Mouse (Mus musculus) retina, postnatal 1 day (tissue): ENCODE measurements at regions not wholly inside any gene's neighbourhood (a gene's known extent, or its start where the extent isn't known, plus 50 kb on each side); places are given as distances from the start of the nearest gene placed in this dataset.
A peak's percentile ranks its signal among the peaks of the same experiment; 100 is the strongest.

ENCODE experiments used
- DNase-seq: peaks from one replicate; pipeline ENCODE4 v3.0.0-alpha.2; 2012

DNA sequence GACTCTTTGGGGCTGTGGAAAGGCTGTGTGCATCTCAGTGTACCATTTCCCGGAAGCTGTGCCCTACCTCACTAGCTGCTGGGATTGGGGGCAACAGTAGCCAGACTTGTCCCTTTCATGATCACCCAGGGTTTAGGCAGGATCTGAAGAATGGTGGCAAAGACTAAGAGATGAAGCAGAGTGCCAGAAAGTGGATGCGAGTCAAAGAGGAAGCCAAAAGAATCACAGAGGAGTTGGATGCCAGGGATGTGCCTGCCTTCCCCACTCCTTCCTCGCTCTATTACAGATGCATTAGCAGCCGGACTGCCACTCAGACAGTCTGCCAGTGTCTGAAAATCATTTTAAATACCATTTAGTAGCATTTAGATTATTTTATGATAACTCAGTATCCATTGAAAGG is 271.5 kb upstream of the Slc24a2 start:
- no peak for DNase-seq

DNA sequence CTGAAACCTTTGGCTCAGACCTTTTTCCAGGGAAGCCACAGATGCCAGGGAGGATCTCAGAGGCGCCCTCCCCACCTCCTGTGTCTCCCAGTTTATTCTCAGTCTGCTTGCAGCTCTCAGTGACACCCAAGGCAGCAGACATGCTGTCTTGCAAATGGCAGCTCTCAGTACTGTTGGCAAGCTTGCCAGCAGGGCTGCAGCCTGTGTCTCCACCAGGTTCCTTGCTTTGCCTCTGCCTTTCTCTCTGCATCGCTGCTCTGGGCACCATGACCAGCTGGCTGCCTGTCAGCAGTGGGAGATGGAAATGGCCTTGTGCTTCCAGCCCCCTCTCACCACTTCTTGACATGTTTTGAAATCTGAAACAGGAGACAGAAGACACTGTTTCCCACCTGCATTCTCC is 270.2 kb upstream of the Slc24a2 start:
- no peak for DNase-seq

DNA sequence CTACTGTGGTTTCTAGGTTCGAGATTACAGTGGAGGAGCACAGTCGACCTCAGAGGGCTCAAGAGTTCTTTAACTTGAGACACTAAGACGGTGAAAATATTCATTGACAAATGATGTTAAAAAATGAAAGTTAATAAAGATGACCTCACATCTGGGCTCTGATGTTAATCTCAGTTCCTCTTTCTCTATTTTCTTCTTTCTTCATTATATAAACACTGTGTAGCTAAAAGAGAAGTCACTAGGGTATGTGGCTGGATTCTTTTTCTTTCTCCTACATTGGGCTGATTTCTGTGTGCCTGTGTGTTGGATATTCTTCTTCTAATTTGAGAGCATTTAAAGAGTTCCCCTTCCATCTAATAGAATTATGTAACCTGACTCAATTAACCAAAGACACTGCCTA is 257.5 kb upstream of the Slc24a2 start:
- DNase-seq, result no peak

DNA sequence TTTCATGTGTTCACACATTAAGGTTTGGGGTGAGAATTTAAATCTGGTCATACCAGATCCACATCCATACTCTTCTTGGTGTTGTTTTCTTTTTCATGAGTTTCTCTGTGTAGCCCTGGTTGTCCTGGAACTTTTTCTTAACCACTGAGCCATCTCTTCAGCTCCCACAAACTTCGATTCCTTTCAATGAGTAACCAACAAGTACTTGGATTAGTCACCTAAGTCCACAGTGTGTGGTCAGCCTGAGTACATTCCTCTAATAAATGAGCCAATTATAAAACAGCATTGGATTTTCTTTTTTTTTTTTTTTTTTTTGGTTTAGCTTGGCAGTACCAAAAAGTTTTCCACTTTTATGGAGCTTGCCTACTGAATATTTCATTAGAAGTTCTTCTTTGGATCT is 245.3 kb upstream of the Slc24a2 start:
- no peak for DNase-seq

DNA sequence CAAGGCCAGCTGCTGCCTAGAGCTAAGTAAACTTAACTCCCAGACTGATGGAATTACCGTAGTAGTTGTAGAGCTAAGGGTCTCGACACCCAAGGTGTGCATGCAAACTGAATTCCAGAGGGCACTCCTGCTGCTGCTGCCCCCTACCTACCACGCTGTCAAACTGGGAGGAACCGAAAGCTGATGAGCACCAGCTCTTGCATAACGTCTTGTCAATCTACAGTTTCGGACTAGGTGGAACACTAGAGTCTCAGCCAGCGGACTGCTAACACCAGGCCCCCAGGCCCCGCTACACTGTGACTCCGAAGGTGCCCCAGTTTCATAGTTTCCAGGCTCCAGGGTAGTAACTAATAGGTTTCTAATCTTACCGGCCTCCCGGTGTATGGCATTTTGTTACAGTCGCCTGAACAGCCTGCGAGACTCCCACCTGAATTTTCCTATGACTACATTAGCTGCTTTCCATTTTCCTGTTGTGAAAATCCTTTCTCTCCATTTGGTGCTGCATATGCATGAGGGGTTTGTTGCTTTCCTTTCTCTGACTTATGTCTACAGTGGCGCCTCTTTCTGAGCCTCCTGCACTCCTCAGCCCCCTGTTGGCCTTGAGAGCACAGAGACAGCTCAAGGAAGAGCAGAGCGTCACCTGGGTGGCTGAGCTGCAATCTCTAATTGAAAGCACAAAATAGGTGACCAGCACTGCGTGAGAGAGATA is 243.2 kb upstream of the Slc24a2 start:
- DNase-seq, result no peak

DNA sequence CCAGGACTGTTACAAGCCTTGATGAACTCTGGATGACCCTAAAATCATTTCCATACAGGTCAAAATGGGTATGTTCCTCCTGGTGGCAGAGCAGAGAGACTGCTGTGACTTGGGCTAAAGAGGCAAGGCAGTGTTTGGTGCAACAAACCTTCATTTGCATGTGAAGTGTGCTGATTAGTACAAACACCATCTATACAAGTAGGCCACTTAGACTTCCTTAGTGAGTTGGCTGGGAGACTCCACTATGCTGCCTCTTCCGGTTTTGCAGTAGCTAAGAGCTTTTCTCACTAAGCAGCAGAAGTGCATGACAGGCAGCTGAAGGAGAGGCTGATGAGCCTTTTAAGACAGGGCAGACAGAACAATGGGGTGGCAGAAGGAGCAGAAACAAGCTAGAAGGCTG is 242.5 kb upstream of the Slc24a2 start:
- DNase-seq, result no peak

DNA sequence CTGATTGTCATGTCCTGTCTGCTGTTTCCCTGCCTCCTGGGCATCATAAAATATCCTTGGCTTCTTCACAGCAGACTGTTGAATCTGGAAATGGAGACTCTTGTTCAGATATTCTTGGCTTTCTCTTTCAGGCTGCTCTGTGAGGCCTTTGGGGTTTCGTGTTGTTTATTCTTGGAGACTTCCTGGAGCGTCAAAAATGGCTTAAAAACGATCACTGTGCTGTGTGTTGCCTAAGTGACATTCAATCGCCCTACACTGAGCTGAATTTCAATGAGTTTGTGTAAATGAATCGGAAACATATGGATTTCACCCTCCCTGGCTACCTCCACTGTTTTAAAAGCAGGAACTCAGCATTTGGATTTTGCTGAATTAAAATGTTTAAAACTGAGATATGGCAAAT is 241.1 kb upstream of the Slc24a2 start:
- DNase-seq, result no peak

DNA sequence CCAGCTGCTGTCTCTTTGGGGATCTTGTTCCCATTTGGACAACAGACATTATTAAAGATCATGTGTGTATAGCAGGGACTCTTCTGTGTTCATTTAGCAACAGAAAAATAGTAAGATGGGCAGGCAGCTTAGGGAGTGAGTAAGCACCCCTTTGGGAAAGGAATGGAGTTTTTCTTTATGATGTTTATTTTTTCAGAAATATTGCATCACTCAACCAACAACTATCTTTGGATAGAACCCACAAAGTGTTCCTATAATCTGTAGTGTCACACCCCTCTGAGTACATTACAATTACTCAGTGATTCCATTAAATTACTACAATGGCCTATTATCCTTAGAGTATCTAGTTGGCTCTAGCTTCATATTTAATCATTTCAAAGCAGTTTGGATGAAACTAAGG is 237.3 kb upstream of the Slc24a2 start:
- DNase-seq, result no peak

DNA sequence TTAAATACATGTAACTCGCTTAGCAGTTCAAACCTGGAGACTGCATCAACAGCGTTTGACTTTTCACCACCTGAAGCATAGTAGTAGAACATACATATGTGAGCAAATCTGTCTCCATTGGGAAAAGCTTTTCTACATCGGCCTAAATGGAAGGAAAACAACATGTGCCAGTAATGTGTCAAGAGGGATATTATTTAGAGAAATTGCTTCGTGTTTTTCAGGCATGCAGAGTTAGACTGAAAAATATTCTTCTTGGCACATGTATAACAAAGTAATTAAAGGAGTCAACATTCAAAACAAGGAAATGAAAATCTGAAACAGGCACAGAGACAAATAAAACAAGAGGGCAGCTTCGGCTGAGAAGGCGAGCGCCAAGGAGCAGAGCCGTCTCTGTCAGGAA is 236.7 kb upstream of the Slc24a2 start:
- no peak for DNase-seq

DNA sequence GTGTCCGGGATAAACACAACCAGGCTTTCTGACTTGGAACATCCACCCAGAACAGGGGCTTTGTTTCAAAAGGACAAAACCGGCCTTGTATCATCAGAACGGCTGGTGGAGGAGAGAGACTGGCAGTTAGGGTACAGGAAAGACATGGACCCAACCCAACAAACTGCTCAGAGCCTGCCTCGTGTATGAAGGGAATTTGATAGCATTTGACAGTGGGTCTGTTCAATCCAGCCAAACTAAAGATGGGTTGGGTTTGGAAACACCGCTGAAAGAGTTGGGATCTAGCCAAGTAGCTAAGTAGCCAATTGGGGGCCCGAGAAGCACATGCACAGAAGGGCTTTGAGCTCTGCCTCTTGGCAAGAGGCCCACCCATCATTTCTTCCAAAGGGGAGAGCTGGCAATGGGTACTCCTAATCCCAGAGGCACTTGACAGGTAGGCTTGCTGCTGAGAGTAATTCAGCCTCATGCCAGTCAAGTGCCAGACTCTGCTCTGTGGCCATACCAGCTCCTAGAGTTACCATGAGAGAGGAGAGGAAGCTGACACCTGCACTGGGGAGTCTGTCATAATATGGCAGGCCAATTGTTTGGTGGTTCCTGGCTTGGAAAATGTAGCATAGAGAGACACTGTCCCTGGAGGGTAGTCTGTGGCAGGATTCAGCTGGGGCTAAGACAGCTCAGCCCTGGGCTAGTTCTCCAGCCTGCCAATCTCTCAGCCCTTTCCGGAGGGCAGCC is 231.1 kb upstream of the Slc24a2 start:
- peak; percentile 51 for DNase-seq

DNA sequence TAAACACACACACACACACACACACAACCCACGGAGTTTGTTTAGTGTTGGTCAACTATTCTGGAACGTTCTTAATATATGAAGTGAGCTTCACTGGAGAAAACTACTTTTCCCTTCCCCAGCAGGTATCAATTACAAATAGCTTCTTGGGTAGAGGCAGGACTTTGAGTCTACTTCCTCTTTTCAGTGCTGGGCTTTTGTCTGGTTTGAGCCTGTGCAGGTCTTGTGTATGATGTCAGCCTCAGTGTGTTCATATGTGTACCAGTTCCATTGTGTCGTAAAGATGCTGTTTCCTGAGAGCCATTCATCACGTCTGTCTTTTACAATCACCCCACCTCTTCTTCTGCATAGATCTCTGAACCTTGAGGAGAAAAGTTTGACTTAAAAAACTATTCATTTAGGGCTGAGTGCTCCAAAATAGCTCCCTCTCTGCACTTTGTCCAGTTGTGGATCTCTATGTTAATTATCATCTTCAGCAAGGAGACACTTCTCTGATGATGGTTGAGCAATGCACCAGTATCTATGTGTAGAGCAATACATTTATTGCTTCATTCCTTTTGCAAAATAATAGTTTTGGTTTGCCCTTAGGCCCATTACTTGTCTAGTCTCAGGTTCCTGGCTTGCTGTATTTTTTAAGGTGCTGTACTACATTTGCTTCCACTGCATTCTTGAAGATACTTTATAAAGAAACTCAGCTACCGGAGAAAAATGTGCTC is 225.7 kb upstream of the Slc24a2 start:
- DNase-seq, result no peak

DNA sequence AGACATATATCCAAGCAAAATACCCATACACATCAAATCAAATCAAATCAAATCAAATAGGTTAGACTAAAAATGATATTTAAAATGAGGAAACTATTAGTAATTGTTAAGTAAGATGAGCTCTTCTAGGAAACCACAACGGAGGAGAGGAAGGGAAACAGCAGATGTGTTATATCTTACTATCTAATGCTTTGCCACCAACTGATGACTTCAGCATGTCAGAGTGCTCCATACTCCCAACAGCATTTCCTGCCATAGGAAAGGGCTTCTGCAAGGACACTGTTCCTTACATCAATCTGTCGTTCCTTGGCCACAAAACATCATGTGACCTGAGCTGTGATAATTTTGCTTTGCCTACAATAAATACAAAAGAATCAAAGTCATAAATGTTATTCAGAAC is 221.8 kb upstream of the Slc24a2 start:
- no peak for DNase-seq

DNA sequence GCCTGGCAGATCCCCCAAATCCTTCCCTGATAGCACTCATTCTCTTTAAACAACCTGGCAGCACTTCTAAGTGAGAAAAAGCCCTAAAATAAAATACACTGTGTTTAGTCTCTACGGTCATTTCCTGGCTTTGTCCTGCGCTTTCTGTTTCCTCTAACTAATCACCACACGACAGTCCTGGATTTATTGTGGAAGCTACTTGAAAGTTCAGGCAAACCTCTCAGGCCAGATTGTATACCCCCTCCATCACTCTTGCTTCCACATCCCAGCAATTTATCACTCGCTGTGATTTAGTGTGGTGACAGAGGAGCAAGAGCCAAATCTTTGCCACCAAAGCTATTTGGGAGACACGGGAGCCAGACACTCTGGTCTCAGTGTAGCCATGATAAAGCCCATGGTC is 221.0 kb upstream of the Slc24a2 start:
- no peak for DNase-seq

DNA sequence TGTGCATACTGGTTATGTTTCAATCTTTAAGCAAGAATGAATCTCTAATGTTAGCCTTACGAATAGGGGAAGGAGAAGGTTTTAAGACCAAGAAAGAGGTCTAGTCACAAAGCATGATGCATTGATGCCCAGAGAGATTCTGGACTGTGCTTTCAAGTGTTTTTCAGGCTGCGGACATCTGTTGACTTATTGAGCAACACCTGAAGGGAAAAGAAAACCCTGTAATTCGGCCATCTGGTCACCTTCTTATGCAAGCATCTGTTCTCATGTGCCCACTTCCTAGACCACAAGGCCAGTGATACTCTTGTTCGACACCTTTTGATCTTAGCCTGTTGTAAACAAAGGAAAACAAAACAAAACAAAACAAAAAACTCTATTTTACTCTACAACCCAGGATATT is 218.1 kb upstream of the Slc24a2 start:
- DNase-seq, result no peak

DNA sequence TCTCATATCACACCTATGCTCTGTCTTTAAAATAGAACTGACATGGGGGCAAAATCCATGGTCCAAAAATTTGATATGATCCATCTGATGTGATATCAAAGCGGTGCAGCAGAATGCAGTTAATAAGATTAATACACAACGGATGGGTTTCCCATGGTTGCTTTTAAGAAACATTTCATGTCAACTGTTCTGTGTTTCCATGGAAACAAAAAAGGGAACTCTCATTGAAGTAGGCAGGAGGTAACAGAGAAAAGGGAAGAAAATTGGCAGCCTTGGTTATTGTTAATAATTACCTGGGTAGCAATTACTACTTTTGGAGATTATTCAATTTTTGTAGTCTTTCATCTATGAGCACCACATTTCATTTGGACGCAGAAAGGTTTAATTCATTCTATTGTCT is 216.6 kb upstream of the Slc24a2 start:
- no peak for DNase-seq

DNA sequence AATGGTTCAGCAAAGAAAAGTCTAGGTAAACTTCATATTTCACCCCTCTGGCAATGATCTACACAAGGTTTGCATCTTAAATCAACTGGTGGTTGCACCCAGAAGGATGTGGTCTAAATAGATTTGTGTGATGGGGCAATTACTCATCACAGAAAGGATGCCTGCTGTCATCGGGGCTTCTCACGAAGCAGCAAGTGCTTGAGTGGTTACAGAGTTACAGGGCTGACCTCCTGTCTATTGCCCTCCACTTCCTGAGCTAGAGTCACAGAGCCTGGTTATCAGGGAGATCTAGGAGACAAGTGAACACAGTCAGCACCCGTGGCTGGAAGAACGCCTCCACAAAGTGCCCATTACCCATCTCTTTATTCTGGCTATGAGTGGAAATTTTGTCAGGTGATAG is 203.9 kb upstream of the Slc24a2 start:
- no peak for DNase-seq

DNA sequence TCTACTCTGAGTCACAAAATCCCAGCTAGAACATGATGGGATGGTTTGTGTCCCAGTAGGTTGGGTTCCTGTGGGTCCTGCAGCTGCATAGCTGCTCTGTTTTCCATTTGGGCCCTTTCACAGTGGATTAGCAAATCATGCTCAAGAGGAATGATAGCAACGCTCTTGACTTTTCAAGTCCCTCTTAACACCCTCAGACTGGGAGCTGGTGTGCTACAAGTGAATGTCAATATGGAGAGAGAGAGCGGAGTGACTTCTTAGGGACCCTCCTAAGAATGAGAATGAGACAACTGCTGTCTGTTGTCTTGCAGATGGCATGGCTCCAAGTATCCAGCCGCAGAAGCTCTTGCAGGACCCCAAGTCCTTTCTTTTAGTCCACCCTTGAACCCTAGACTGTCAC is 198.1 kb upstream of the Slc24a2 start:
- no peak for DNase-seq

DNA sequence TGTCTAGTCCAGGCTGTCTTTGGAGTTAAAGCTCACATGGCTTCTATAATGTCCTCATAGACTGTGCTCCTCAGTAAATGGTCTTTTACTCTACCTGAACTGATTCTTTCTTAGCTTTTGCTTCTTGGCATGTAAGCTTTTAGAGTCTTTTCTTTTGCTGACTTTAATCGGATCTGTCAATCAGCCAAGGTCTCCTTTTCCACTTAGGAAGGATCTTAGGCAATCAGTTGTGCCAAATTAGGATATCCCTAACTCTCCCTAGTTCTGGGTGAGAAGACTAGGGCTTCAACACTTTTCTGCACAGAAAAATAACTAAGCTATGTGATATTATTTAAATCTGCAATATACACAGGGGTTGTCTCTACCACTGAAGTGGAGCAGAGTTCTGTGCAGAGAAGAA is 193.8 kb upstream of the Slc24a2 start:
- DNase-seq, result no peak

DNA sequence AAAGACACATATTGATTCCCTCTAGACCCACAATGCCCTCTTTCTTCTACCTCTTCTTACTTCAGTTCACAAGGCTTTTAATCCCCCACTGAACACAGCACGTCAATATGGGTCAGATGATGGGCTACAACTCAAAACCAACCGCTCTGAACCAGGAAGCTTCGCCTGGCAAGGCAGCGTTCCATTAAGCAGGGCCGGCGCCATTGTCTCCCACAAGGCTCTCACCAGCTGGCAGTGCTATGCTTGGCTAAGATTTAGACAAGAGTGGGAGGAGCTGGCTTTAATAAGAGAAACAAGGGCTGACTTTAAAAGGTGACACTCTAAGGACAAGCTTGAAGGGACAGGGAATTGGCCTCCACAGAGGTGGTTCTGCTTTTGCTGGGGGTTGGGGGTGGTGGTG is 192.3 kb upstream of the Slc24a2 start:
- DNase-seq, result peak; percentile 60

DNA sequence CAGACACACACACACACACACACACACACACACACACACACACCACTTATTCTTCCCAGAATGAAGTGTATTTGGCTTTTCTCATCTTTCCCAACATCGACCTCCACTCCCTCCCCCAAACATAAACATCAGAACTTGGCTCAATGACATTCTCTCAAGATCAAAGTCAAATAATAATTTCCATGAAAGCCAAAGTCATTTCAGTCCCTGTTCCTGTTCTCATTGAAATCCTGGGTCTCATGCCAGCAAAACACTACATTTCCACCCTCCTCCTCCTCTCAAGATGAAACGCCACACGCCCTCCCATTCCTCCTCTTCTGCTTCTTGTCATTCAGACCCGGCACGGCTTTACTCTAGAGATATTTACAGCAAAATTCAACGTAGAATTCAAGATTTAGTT is 173.1 kb upstream of the Slc24a2 start:
- DNase-seq, result no peak

DNA sequence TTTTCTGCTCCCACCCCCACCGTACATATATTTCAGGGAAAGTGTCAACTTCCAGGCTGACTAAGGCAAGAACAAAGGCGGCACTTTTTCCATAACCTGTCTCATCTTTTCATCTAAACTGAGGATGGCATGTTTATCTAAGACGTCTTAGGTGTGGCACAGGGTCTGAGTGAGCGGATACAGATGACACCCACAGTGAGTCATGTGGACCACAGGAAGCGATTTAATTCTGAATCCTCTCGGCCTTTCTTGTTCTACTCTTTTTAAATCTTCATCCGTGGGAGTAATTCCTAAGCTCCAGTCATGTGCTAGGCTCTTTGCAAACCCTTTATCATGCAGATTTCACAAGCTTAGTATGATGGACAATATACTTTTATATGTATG is 171.9 kb upstream of the Slc24a2 start:
- no peak for DNase-seq

DNA sequence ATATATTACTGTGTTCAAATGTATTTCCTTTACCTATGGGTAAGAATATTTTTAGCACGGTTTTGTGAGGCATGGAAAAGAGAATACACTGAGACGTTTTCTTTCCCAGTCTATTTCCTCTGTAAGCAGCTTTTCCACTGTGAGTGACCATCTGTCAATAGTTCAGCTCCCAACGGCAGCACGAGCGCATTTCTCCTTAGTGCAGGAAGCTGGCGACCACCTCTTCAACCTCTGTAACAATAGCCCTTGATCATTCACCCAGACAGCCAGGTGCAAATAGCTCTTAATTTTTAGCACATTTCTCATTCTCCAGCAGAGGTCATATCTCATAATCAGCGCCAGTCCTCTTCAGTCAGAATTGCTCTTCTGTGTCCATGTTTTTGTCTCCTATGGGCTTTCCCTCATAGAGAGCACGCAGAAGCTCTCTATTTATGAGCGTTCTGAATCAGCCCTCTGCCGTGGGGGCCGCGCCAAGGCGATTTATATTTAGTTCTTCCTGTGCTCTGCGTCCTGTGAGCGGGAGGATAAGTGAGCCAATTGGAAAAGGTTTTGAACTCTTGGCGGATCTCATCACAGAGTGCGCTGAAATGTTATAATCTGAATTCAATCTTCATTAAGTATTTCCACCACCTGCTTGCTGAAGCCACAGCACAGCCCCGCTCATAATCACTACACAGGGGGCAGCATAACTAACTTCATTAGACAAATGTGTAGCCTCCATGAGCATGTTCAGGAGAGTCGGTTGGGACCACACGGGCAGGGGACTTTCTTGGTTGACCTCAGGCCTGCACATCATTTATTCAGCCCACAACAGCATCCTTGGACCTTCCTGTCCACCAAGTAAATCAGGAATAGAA is 171.3 kb upstream of the Slc24a2 start:
- peak; percentile 62 for DNase-seq

DNA sequence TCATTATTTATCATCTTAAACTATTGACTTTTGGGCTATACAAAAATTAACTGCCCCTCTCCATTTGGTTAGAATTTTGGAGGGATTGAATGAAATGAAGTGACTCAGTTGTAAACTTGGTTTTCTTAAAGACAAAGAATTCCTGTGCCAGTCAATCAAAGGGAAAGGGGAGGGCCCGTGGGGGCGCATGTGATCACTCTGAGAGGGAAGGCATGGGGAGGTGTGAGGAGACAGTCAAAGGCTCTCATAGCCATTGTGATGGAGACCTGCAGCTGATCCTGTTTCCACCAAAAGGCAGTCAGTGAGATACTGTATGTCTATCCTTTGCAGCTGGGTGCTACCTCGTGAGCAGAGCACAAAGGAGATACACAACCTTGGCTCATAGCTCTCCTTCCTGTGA is 156.6 kb upstream of the Slc24a2 start:
- no peak for DNase-seq
